Comparison of ENCODE assay signal across 8 mouse cellular contexts in genomic region chr11:5886187-5886586, GRCm38 (mm10). TPM values are rescaled to one million over a fixed set of nuclear protein-coding genes. Genes with fewer than 3 reads are reported as not detected.
DNase-seq lines count a peak whose midpoint lies in the region; ATAC-seq lines count a peak whose summit lies in the region.

No protein-coding gene starts in this region.

- H3K4me2 ChIP-seq in hindbrain, embryonic 13.5 days, result no peak overlapping the region
- no peak overlapping the region for H3K4me2 ChIP-seq in limb, embryonic 11.5 days (ENCODE audit: low read depth, severe bottlenecking)
- no peak overlapping the region for H3K4me2 ChIP-seq in midbrain, embryonic 16.5 days (ENCODE audit: low read length)

- no peaks in the 10 kb centered on the region for H3K36me3 ChIP-seq in embryonic facial prominence, embryonic 10.5 days (replicated peaks)
- no peaks in the 10 kb centered on the region for H3K36me3 ChIP-seq in hindbrain, embryonic 13.5 days
- no peaks in the 10 kb centered on the region for H3K36me3 ChIP-seq in limb, embryonic 11.5 days (ENCODE audit: control insufficient read depth, insufficient read depth, low read length)
- no peaks in the 10 kb centered on the region for H3K36me3 ChIP-seq in midbrain, embryonic 16.5 days (ENCODE audit: control insufficient read depth, insufficient read depth, low read length)

- H3K27me3 ChIP-seq in embryonic facial prominence, embryonic 10.5 days (replicated peaks; ENCODE audit: low read depth, poor library complexity, severe bottlenecking), result no peaks in the 10 kb centered on the region
- H3K27me3 ChIP-seq in hindbrain, embryonic 13.5 days, result 0 out of 2 replicates have a peak, but pooled peaks cover 2% of the 10 kb centered on the region
- no peaks in the 10 kb centered on the region for H3K27me3 ChIP-seq in limb, embryonic 11.5 days (ENCODE audit: control insufficient read depth, insufficient read depth, low read length)
- H3K27me3 ChIP-seq in midbrain, embryonic 16.5 days (ENCODE audit: control insufficient read depth, insufficient read depth, low read depth, low read length), result no peaks in the 10 kb centered on the region

- no peaks in the 10 kb centered on the region for H3K9me3 ChIP-seq in embryonic facial prominence, embryonic 10.5 days
- H3K9me3 ChIP-seq in hindbrain, embryonic 13.5 days, result no peaks in the 10 kb centered on the region
- H3K9me3 ChIP-seq in limb, embryonic 11.5 days (ENCODE audit: control insufficient read depth, low read length), result no peaks in the 10 kb centered on the region
- H3K9me3 ChIP-seq in midbrain, embryonic 16.5 days (replicated peaks; ENCODE audit: control insufficient read depth, low read length, poor library complexity, severe bottlenecking), result no peaks in the 10 kb centered on the region

- H3K4me1 ChIP-seq in embryonic facial prominence, embryonic 10.5 days, result peaks cover 44% of the 10 kb centered on the region
- H3K4me1 ChIP-seq in hindbrain, embryonic 13.5 days (replicated peaks), result peaks cover 23% of the 10 kb centered on the region
- peaks cover 10% of the 10 kb centered on the region; the same call in 1 of the 2 replicates for H3K4me1 ChIP-seq in limb, embryonic 11.5 days (ENCODE audit: control insufficient read depth, insufficient read depth, low read length)
- H3K4me1 ChIP-seq in midbrain, embryonic 16.5 days (ENCODE audit: control insufficient read depth, insufficient read depth, low read length), result no peaks in the 10 kb centered on the region

- H3K4me3 ChIP-seq in embryonic facial prominence, embryonic 10.5 days, result no peak overlapping the region
- no peak overlapping the region for H3K4me3 ChIP-seq in hindbrain, embryonic 13.5 days
- no peak overlapping the region for H3K4me3 ChIP-seq in limb, embryonic 11.5 days (ENCODE audit: low read depth, low read length)
- H3K4me3 ChIP-seq in midbrain, embryonic 16.5 days (ENCODE audit: low read depth, low read length), result no peak overlapping the region

- H3K9ac ChIP-seq in hindbrain, embryonic 13.5 days, result peak overlapping the region; percentile 5; the same call in 1 of the 2 replicates
- no peak overlapping the region for H3K9ac ChIP-seq in limb, embryonic 11.5 days (ENCODE audit: low read length)
- H3K9ac ChIP-seq in midbrain, embryonic 16.5 days (ENCODE audit: low read depth, low read length), result no peak overlapping the region

- WGBS in embryonic facial prominence, embryonic 10.5 days, result 19% methylated on average over 9 of the region's 9 CpGs
- 17% methylated on average over 9 of the region's 9 CpGs for WGBS in hindbrain, embryonic 13.5 days
- WGBS in limb, embryonic 11.5 days, result 17% methylated on average over 9 of the region's 9 CpGs
- 17% methylated on average over 9 of the region's 9 CpGs for WGBS in midbrain, embryonic 16.5 days

- H3K27ac ChIP-seq in embryonic facial prominence, embryonic 10.5 days (replicated peaks), result peak overlapping the region; percentile 44; the same call in 1 of the 2 replicates
- no peak overlapping the region for H3K27ac ChIP-seq in hindbrain, embryonic 13.5 days
- H3K27ac ChIP-seq in limb, embryonic 11.5 days (replicated peaks; ENCODE audit: low read depth, low read length), result no peak overlapping the region
- no peak overlapping the region for H3K27ac ChIP-seq in midbrain, embryonic 16.5 days (ENCODE audit: low read length)

- ATAC-seq in hindbrain, embryonic 13.5 days (ENCODE audit: low FRiP score), result no peak
- no peak for ATAC-seq in limb, embryonic 11.5 days (ENCODE audit: insufficient number of reproducible peaks, low FRiP score, low TSS enrichment, low read depth)
- ATAC-seq in midbrain, embryonic 16.5 days, result peak; percentile 30

- peak; percentile 61 for DNase-seq in ovary, postnatal 14 days (ENCODE audit: low spot score)
- no peak for DNase-seq in ovary, adult 18-20 months (ENCODE audit: low spot score)
- peak; percentile 41 for DNase-seq in T-cell, adult 2 months (ENCODE audit: low spot score)
- DNase-seq in embryonic facial prominence, embryonic 10.5 days (ENCODE audit: low spot score), result peak; percentile 73
- peak; percentile 78 for DNase-seq in limb, embryonic 11.5 days (ENCODE audit: low spot score)
- peak; percentile 78 for DNase-seq in thymus, postnatal 4 days

RNA-seq across cellular contexts. Expression of gene Pold2, which starts 8.1 kb away (rescaled TPM):
- 155 and 161 TPM in 2 replicates for polyA plus RNA-seq in embryonic facial prominence, embryonic 10.5 days (2016; fragmentation: Nextera tagmentation; extraction: Ambion mirVana)
- 54.3 and 57.0 TPM in 2 replicates for polyA plus RNA-seq in hindbrain, embryonic 13.5 days (2015; fragmentation: Nextera tagmentation; extraction: Ambion mirVana)
- polyA plus RNA-seq in limb, embryonic 11.5 days (2014; fragmentation: Nextera tagmentation; extraction: Ambion mirVana), result 103 and 111 TPM in 2 replicates
- 54.0 and 57.4 TPM in 2 replicates for polyA plus RNA-seq in midbrain, embryonic 16.5 days (2015; fragmentation: Nextera tagmentation; extraction: Ambion mirVana)

RNA-seq across cellular contexts. Expression of gene Myl7, which starts 12.4 kb away (rescaled TPM):
- polyA plus RNA-seq in embryonic facial prominence, embryonic 10.5 days (2016; fragmentation: Nextera tagmentation; extraction: Ambion mirVana), result 5.4 and 23.9 TPM in 2 replicates
- 1.9 and 2.7 TPM in 2 replicates for polyA plus RNA-seq in hindbrain, embryonic 13.5 days (2015; fragmentation: Nextera tagmentation; extraction: Ambion mirVana)
- polyA plus RNA-seq in limb, embryonic 11.5 days (2014; fragmentation: Nextera tagmentation; extraction: Ambion mirVana), result 2.2 and 3.6 TPM in 2 replicates
- not detected in 2 replicates for polyA plus RNA-seq in midbrain, embryonic 16.5 days (2015; fragmentation: Nextera tagmentation; extraction: Ambion mirVana)

RNA-seq across cellular contexts. Expression of gene Aebp1, which starts 24.4 kb away (rescaled TPM):
- polyA plus RNA-seq in embryonic facial prominence, embryonic 10.5 days (2016; fragmentation: Nextera tagmentation; extraction: Ambion mirVana), result 9.0 TPM in 2 replicates
- polyA plus RNA-seq in hindbrain, embryonic 13.5 days (2015; fragmentation: Nextera tagmentation; extraction: Ambion mirVana), result 21.9 and 24.5 TPM in 2 replicates
- 5.3 and 7.2 TPM in 2 replicates for polyA plus RNA-seq in limb, embryonic 11.5 days (2014; fragmentation: Nextera tagmentation; extraction: Ambion mirVana)
- 15.6 and 16.4 TPM in 2 replicates for polyA plus RNA-seq in midbrain, embryonic 16.5 days (2015; fragmentation: Nextera tagmentation; extraction: Ambion mirVana)

RNA-seq across cellular contexts. Expression of gene Polm, which starts 48.4 kb away (rescaled TPM):
- polyA plus RNA-seq in embryonic facial prominence, embryonic 10.5 days (2016; fragmentation: Nextera tagmentation; extraction: Ambion mirVana), result 9.4 and 10.0 TPM in 2 replicates
- polyA plus RNA-seq in hindbrain, embryonic 13.5 days (2015; fragmentation: Nextera tagmentation; extraction: Ambion mirVana), result 5.3 and 6.6 TPM in 2 replicates
- 6.4 and 6.6 TPM in 2 replicates for polyA plus RNA-seq in limb, embryonic 11.5 days (2014; fragmentation: Nextera tagmentation; extraction: Ambion mirVana)
- polyA plus RNA-seq in midbrain, embryonic 16.5 days (2015; fragmentation: Nextera tagmentation; extraction: Ambion mirVana), result 8.1 and 8.2 TPM in 2 replicates
